Mouse (Mus musculus) heart, adult 9 months (tissue): ENCODE data around the gene Med12l.
"Not testable (repeated sequence)": the region's sequence is repeated elsewhere in the genome, so short reads cannot be mapped to it uniquely, and the experiment has no call there.

Source experiments
- DNase-seq, 2 experiments: peaks; one replicate each; pipeline ENCODE4 v3.0.0; 2022; ENCODE audit warnings: low spot score in 2 of 2

Med12l gene

DNA sequence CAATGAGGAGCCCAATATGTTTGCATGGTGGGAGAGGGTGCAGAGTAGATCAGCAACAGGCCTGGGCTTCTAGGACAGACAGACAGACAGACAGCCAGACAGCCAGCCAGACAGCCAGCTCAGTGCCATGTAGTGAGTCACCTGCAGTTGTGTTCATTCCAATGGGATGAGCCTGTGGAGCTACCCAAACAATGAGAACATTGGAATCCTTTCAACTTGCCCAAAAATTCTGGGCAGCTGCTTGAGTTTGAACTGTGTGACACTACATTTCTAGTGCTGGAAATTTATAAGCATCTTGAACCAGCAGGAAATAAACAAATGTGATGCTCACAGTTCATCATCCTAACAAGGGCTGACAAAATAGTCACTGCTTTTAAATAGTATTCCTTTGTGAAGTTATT, 134.0 kb downstream of the Med12l start:
- no peak for DNase-seq

DNA sequence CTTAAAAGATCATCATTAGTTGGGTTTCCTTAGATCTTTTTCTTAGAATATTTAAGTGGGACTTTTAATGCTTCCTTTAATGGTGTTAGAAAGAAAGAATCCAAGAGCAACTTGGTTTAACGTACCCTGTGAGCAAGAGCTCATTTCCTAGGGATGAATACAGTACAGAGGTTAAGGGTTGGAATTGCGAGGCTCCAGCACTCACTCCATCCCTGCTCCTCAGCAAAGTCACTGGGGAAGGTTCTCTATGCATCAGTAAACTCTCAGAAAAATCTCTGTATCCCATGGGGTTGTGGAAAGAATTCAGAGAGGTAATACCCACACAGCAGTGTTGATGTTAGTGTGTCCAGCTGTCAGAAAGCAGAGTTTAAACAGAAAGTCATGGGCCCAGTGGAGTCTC, 134.5 kb downstream of the Med12l start:
- no peak for DNase-seq

DNA sequence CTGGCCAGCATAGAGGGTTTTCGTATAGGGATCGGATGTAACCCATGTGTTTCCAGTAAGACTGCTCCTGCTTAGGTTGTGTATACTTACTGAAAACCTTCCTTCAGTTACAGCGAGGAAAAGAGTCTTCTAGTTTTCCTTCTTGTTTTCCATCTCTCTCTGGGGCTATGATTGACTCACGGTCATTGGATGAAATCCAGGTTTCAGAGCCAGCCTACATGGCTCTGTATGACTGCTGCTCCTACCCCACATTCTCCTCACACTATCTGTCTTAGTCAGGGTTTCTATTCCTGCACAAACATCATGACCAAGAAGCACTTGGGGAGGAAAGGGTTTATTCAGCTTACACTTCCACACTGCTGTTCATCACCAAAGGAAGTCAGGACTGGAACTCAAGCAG, 135.3 kb downstream of the Med12l start:
- not testable (repeated sequence) for DNase-seq

DNA sequence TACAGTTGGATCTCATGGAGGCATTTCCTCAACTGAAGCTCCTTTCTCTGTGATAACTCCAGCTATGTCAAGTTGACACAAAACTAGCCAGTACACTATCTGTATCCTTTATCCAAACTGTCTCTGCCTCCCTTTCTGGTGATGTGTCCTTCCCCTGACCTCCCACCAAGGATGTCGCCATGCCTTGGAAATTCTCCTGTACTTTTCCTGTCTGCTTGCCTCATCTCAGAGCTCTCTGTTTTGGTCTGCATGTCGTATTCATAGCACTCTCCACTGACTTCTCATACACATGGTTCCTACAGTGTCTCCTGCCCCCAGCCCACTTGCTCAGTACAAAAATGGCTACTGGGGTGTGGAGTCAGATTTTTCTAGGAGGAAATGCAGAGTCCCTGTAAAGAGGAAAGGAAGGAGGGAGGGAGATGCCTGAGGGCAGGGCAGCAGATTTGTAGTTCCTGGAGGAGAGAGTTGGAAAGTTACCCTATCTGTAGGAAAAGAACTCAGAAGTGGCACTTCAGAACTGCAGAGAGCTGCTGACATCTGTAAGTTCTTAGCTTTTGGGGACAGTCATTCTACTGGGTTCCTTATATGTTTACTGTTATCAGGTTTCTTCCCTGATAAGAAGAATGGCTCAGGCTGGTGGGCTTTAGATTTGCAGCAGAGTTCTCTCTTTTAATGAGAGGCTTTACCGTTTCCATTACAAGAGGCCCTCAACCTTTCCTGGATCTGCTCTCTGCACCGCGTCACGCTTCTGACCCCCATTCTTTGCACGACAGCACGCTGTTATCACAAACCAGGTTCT, 136.1 kb downstream of the Med12l start:
- no peak for DNase-seq

DNA sequence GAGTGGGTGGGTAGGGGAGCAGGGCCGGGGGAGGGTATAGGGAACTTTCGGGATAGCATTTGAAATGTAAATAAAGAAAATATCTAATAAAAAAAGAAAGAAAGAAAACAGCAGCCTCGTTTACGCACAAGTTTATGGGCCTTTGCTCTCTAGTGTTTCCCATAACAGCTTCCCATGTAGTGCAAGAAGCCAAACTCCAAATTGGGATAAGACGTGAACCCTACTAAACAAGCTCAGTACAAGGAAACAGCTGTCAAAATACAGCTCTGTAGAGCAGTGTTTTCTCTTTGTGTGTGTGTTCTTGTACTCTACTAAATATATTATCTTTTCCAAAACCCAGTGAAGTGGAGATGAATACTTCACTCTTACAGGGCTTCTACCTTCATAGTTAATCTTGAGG, 139.6 kb downstream of the Med12l start:
- peak in 1 of 2 experiments; percentile 48 for DNase-seq

DNA sequence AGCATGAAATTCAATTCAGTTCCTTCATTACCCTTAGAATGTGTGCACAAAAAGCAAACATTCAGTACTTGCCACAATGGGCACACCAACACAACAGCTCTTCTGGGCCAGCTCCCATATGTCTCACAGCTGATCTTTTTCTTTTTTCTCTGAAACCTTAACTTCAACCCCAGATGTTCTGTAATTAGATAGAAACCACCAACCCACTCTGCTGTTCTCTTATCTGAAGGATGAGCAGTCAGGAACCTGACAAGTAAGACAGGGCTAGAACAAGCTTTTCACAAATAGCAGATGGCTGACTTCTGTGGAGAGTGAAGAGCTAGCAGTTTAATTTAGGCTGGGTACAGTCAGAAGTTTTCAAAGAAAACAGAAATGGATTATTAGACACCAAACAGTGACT, 144.0 kb downstream of the Med12l start:
- DNase-seq = no peak

DNA sequence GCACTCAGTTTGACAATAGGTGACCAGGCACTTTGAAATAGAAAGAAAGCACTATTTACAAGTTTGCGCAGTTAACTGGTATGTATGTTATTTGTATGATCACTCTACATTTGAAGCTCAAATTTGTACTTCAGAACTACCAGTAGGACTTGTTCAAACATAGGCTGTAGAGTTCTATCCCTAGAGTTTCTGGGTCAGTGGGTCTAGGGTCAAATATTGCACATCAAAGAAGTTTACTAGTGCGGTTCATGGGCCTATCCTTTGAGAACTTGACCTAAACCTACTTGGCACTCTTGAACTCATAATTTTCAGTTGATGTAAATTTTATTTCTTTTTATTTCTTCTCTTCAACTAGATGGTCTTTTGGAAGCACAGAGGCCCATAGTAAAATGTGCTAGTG, 145.0 kb downstream of the Med12l start:
- DNase-seq = no peak

DNA sequence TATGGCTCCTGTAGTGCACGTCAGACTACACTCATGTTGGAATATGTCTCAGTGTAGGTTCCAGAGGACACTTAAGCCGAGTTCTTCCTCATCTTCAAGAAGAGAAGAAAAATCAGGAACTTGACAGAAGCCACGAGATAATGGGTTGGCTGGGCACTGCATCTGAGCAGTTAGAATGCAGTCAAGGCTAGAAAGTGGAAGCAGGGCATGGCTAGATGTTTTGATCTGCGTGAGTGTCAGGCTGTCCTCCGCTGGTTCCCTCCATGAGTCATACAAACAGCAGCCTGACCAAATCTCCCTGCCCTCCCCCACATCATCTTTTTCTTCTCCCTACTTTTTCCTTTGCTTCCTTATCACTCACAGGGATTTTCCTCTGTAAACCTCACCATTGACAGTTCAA, 147.8 kb downstream of the Med12l start, which contains the start of gene P2ry14:
Gene P2ry14, minus strand, starts transcription at position 195 of the 400 bp plus-strand sequence.
- no peak for DNase-seq

DNA sequence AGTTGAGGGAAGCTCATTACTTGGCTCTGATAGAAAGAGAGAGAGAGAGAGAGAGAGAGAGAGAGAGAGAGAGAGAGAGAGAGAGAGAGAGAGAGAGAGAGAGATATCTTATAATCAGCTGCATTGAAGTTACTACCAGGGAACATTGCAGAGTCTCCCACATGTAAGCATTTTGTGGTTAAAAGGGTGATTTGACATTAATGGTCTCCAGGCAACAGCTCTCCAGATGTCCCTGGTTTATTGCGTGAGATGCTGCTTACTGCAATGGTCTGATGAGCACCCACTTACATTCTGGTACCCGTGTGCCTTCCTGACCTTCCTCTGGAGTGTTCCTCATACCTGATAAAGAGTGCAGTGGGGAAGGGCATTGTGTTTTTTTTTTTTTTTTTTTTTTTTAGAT, 149.3 kb downstream of the Med12l start:
- DNase-seq = no peak

DNA sequence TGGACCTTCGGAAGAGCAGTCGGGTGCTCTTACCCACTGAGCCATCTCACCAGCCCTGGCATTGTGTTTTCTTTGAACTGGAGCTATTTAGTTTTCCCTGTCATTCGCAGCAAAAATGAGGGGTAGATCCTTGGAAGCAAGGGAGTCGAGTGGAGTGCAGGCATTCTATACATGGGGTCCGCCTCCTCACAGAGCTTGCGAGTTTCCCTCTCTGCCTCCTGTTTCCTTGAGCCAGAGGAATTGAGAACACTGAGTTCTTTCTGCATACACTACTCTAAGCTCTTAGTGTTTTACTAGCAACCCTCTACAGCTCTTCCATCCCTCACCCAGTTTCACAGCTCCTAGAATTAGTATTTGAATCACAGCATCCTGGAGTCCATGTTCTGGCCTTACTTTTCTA, 149.8 kb downstream of the Med12l start:
- no peak for DNase-seq

DNA sequence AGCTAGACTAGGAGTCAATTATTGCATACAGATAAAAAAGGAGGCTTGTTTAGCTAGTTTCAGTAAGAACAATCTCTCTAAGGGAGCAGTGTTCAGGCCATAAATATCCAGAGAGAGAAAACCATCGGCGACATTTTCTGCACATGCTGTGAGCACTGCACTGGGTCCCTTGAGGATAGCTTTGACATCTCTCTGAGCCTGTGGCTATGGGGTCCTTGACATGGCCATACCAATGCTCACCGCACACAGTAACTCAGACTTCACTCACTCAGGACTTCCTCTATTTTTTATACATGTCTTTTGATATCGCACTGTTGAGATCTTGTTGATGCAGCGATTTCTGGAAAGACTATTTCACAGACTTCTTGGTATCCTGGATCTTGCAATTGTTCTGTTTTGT, 151.4 kb downstream of the Med12l start:
- DNase-seq = no peak

DNA sequence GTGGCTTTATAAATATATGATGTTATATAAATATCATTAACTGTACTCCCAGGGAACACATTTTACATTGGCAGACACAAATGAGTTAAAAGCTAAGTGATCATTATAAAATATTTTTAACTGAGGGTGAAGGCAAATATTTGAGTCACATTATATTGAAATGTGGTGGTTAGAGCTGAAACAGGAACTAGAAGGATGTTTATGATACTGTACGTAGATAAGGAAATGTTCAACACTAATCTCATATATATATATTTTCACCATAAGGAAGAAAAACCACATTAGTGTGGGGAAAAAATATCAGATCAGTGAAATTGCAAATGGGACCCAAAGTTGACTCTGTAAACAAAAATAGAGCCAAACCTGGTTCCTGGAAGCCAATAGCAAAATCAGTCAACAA, 154.8 kb downstream of the Med12l start:
- no peak for DNase-seq

DNA sequence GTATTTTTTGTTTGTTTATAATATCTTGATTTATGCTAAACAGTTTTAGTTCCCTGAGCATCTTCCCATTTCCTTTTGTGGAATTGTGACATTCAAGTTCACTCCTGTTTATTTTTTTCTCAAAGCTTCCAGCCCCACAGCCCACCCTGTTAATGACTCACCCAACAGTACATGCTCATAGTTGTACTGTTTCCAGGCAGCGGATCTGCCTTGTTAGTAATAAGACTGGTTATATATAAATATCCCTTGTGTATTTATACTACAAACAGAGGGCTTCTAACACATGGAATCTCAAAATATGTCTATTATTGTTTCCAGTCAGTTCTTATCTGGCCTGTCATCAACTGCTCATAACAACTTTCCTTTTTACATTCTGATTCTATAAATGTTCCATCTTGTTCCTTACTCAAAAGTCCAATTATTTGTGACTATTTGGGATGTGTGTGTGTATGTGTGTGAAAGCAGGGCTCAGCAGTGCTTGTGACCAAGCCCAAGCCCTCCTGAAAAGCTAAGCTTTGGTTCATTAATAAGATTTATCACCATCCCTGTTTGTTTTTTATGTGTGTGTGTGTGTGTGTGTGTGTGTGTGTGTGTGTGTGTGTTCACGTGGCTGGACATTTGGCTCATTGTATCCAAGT, 161.9 kb downstream of the Med12l start:
- DNase-seq = no peak

DNA sequence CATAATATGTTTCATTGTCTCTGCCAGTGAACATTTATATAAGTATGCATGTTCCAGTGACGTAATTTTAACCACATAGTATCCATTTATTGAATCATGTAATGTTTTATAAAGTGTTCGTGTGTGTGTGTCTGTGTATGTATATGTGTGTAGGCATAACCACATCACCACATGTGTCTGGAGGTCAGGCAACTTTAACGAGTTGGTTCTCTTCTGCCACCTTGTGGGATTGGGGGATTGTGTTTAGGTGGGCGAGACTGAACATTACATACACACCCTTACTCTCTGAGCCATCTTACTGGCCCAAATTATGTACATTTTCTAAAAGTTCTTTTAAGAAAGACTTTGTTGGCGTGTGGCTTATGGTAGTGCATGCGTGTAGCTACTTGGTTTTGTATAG, 162.9 kb downstream of the Med12l start:
- DNase-seq = no peak

DNA sequence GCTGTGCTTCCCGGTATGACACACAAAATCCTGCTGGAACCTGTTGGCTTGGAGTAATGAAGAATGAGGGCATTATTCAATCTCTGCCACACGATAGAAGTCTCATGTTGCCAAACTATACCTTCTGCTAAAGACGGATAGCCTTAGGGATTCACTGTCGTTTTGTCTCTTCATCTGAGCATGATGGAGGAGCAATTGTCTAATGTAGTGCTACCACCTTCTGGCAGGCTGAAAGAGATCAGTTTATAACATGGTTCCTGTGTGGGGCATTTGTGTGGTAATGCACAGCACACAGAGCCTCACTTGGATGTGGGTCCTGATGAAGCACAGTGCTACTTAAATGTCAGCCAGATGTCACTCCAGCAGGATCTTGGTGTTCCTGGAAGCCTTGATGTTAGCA, 163.6 kb downstream of the Med12l start:
- DNase-seq = no peak

DNA sequence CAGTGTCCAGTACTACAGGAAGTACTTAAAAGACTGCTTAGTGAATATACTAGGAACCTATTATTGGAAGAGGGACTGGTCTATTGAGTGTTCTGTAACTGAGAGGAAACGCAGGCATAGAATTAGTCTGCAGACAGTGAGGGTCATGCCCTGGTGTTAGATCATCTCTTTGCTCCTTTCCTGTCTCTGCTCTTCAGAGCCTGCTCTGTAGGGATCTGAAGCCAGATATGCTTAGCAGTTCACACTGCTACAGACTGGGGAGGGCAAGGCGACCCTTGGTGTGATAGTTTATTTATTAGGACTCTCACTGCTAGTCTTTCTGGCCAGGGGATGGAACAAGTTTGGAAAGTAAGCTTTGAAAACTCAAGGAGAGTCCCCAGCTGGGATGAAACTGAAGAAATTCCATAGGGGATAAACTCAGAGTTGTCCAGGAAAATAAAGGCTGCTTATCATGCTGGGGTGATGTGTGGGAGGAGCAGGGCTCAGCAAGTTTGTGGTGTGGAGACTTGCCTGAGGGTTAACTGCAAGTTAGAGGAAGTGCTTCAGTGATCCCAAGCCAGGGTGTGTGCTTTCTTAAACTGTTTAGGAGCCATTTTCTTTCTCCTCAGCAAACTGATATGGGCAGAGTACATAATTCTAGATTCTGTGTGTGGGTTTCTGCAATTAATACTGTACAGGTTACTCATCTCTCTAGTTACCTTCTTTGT, 164.4 kb downstream of the Med12l start:
- DNase-seq = peak; percentile 16 to 26

DNA sequence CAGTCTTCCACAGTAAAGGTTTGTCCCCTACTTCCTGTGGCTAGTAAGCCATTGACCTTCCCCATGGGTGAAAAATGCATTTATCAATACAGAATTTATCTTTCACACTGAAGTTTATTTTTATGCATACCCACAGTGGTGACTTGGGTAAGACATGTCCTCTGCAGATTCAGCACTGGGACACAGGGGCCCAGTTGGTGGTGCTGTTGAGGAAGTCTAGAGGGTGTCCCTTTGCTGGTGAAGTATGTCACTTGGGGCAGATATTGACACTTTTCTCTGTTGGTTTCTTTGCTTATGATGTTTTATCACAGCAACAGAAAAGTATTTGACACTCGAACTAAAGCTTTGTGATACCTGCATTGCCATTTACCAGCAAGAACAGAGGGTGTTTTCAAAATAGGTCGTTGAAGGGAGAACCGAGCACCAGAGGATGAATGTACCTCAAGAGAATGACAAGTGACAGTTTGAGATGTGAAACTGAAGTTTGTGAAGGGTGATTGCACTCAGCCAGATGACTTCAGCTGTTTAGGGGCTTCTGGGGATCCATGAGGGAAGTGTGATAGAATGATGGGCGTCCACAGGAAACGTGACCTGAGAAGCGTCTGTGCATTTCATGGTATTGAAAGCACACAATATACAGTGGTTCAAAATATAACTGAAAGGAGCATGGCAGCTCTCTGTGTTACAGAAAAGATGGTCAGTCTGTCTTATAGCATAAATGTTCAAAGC, 169.0 kb downstream of the Med12l start:
- DNase-seq = no peak

DNA sequence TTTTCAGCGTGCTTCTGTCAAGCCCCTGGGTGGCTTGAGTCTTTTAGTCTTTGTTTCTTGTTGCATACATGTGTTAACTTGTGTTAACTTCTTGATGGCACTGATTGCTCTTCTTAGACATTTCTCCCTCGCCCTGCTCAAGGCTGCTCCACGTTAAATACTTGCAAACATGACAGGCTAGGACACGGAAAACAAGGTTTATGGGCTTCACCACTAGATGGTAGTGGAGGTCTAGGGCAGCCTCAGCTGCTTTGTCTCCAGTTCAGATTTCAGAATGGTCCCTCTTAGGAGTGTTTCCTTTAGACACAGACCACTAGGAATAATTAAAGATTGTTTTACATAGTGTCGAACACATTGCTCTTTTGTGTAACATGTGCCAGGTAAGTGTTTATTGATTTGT, 169.6 kb downstream of the Med12l start:
- peak in 1 of 2 experiments; percentile 43 for DNase-seq

DNA sequence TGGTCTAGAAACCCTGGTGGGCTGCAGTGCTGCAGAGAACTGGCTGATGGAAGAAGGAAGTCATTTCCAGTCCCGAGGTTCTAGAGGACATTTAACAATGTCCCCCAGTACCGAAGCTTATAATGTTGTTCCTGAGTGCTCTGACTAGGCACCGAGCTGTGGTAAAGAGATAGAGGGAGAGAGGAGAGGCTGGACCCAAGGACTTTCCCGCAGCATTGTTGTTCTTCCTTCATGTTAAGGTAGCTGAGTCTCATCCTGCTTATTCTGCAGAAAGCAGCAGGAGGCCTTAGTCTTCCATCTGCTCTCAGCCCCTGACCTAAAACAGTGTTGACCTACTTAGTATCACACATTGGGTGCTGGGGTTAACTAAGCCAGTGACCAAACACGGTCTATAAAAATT, 171.2 kb downstream of the Med12l start:
- DNase-seq = no peak

DNA sequence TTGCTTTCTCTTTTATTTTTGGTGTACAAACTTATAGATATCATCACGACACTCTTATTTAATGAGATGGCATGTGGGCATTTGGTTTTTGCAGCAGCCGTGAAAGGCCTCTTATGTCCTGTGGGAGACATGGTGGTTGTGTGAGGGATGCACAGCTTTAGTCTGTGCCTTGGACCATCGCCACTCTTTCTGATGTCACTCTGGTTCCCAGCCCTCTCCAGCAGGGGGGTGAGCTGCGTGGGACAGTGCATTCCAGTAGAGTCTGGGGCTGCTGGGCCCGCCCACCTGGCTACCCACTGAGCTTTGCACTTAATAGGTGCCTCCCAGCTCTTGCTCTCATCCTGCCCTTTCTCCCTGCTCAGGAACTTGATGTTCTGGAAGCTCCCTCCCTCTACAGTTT, 175.5 kb downstream of the Med12l start:
- no peak for DNase-seq

DNA sequence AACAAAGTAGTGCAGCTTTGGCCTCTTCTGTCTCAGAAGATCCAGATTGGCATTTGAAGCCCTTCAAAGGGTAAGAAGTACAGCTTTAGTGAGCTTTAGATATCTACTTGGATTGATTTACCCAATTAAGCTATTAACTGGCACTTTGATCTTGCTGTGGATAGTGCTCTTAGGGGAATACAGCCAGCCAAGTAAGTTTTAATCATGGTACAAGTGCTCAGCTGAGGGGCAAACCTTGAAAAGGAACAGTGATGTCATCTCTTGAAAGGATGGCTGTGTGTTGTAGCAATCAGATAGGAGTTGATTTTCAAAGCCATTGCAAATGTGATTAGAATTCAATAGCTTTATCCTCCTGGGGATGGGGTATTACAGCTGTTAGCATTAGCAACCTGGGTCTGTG, 176.5 kb downstream of the Med12l start:
- DNase-seq = no peak

DNA sequence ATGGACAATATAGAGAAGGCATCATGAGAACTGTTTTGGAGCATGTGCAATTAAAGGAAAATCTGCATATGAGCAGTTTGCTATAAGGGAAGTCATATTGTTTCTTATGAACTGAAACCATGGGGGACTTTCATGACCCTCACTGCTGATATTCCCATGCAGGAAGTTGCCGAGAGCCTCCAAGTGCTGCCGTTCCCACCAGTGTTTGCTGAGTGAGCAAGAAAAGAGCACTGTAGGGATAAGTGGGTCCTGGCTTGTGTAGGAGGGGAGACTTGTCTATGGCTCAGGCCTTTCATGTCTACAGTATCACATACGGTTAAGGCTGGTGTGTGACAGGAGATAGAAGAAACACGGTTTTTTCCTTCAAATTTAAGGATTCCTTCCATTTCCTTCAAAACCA, 180.0 kb downstream of the Med12l start:
- DNase-seq = no peak
